Comparison of ENCODE assay signal across 22 mouse cellular contexts in genomic region chr4:98241921-98242320, GRCm38 (mm10).
"Had no signal": no experiment of that assay in that cellular context is flagged by ENCODE, and none has a peak within 500 bp of the region (broad histone marks: within the 10 kb centered on the region; RNA-seq: fewer than 3 reads in every experiment).

No protein-coding gene starts in this region.

- H3K4me3 ChIP-seq: liver, embryonic 15.5 days; lung, embryonic 15.5 days; midbrain, embryonic 10.5 days; midbrain, embryonic 13.5 days; myocyte; neural tube, embryonic 13.5 days; neural tube, embryonic 15.5 days had no signal

- H3K9ac ChIP-seq: liver, embryonic 15.5 days; liver, postnatal 0 days; lung, embryonic 15.5 days; midbrain, embryonic 13.5 days; neural tube, embryonic 13.5 days; neural tube, embryonic 15.5 days had no signal

- H3K9me3 ChIP-seq: liver, embryonic 15.5 days; lung, embryonic 15.5 days; midbrain, embryonic 10.5 days; midbrain, embryonic 13.5 days; neural tube, embryonic 13.5 days; neural tube, embryonic 15.5 days had no signal

- H3K27ac ChIP-seq: liver, embryonic 15.5 days; lung, embryonic 15.5 days; macrophage; midbrain, embryonic 13.5 days; neural tube, embryonic 13.5 days; neural tube, embryonic 15.5 days had no signal

- H3K27me3 ChIP-seq: lung, embryonic 15.5 days; midbrain, embryonic 13.5 days; neural tube, embryonic 13.5 days; neural tube, embryonic 15.5 days had no signal

- DNase-seq: liver, postnatal 0 days; lung, adult 2 months; lung, postnatal 14 days; lung, postnatal 36 days; retina, postnatal 1 day; right cerebral cortex, adult 18-20 months; right cerebral cortex, postnatal 25 days; right cerebral cortex, postnatal 4 days; spleen, adult 18-20 months; thymus, adult 18-20 months; thymus, postnatal 14 days; thymus, postnatal 36 days had no signal

- H3K4me2 ChIP-seq: liver, embryonic 15.5 days; lung, embryonic 15.5 days; midbrain, embryonic 13.5 days; neural tube, embryonic 13.5 days; neural tube, embryonic 15.5 days had no signal

- H3K36me3 ChIP-seq: liver, embryonic 15.5 days; lung, embryonic 15.5 days; midbrain, embryonic 10.5 days; midbrain, embryonic 13.5 days; neural tube, embryonic 13.5 days; neural tube, embryonic 15.5 days had no signal

- ATAC-seq: liver, postnatal 0 days; lung, postnatal 0 days; midbrain, embryonic 13.5 days; midbrain, embryonic 16.5 days had no signal
